Mouse (Mus musculus) myocyte (in vitro differentiated cells): Measurements from ENCODE around the gene Stk39. TPM values are rescaled to one million over a fixed set of nuclear protein-coding genes. Genes with fewer than 3 reads are reported as not detected.

Experiments used
- H3K27me3 ChIP-seq: one replicate; pipeline ENCODE4 v1.6.1; 2011; ENCODE audit not compliant: control insufficient read depth, insufficient read depth, insufficient read length
- H3K36me3 ChIP-seq: one replicate; pipeline ENCODE4 v1.6.1; 2011; ENCODE audit not compliant: control insufficient read depth, insufficient read depth
- H3K4me2 ChIP-seq: one replicate; pipeline ENCODE4 v1.6.1; 2011; ENCODE audit warnings: low read depth, control low read depth
- H3K4me3 ChIP-seq: one replicate; pipeline ENCODE4 v1.5.1; 2011; ENCODE audit warnings: mild to moderate bottlenecking, control low read depth, moderate library complexity
- H3K79me2 ChIP-seq: one replicate; pipeline ENCODE4 v1.6.1; 2011; ENCODE audit not compliant: control insufficient read depth, insufficient read depth
- H3ac ChIP-seq: one replicate; pipeline ENCODE4 v1.6.1; 2011; ENCODE audit not compliant: control insufficient read depth, insufficient read length
- CEBPB ChIP-seq: IDR thresholded peaks from 2 replicates; pipeline ENCODE4 v1.6.1; 2011; ENCODE audit warnings: mild to moderate bottlenecking, moderate library complexity; ENCODE audit not compliant: poor library complexity, insufficient read depth, severe bottlenecking
- E2F4 ChIP-seq: IDR thresholded peaks from one replicate; pipeline ENCODE4 v1.6.1; 2011; ENCODE audit warnings: mild to moderate bottlenecking, control low read depth, moderate library complexity; ENCODE audit not compliant: insufficient read depth
- MAX ChIP-seq: IDR thresholded peaks from one replicate; pipeline ENCODE4 v1.6.1; 2011; ENCODE audit warnings: low read depth, mild to moderate bottlenecking, control low read depth
- MYOD1 ChIP-seq, 3 experiments: IDR thresholded peaks; one replicate each; pipeline ENCODE4 v1.6.1; 2011; ENCODE audit warnings: control low read depth in 2 of 3, low read depth in 2 of 3, mild to moderate bottlenecking in 2 of 3, moderate library complexity in 1 of 3; ENCODE audit not compliant: insufficient read length in 2 of 3, control insufficient read depth in 1 of 3
- MYOG ChIP-seq, 3 experiments: IDR thresholded peaks; one replicate each; pipeline ENCODE4 v1.6.1; 2011; ENCODE audit warnings: control low read depth in 2 of 3, low read depth in 2 of 3, mild to moderate bottlenecking in 2 of 3; ENCODE audit not compliant: insufficient read length in 2 of 3, control insufficient read depth in 1 of 3, insufficient read depth in 1 of 3
- POLR2A ChIP-seq: IDR thresholded peaks from one replicate; pipeline ENCODE4 v1.6.1; 2011; ENCODE audit warnings: low read depth, mild to moderate bottlenecking, control low read depth, moderate library complexity; ENCODE audit not compliant: insufficient read length
- POLR2AphosphoS2 ChIP-seq: IDR thresholded peaks from one replicate; pipeline ENCODE4 v1.6.1; 2011; ENCODE audit warnings: low read depth, control low read depth; ENCODE audit not compliant: insufficient read length
- REST ChIP-seq: IDR thresholded peaks from one replicate; pipeline ENCODE4 v1.6.1; 2011; ENCODE audit warnings: mild to moderate bottlenecking, control low read depth, moderate library complexity; ENCODE audit not compliant: insufficient read depth, insufficient read length
- SRF ChIP-seq: IDR thresholded peaks from one replicate; pipeline ENCODE4 v1.6.1; 2011; ENCODE audit warnings: low read depth; ENCODE audit not compliant: control insufficient read depth, insufficient read length
- TCF12 ChIP-seq: IDR thresholded peaks from one replicate; pipeline ENCODE4 v1.6.1; 2011; ENCODE audit warnings: mild to moderate bottlenecking, control low read depth; ENCODE audit not compliant: poor library complexity, insufficient read depth, severe bottlenecking
- TCF3 ChIP-seq: IDR thresholded peaks from one replicate; pipeline ENCODE4 v1.6.1; 2011; ENCODE audit warnings: low read depth, control low read depth; ENCODE audit not compliant: insufficient read length
- USF1 ChIP-seq: IDR thresholded peaks from one replicate; pipeline ENCODE4 v1.6.1; 2011; ENCODE audit warnings: low read depth, mild to moderate bottlenecking, control low read depth, moderate library complexity
- polyA plus RNA-seq: library from polyadenylated mRNA; unstranded; fragments of >200 nt; fragmentation: generic; extraction: Trizol; gene quantifications from one replicate; pipeline ENCODE4 v1.2.1, GENCODE M21; 2012; ENCODE audit warnings: missing spikeins

Gene Stk39
- polyA plus RNA-seq, 1 experiment = 4.7 TPM

- no peaks in the 10 kb centered on the region for H3K36me3 ChIP-seq
- no peak overlapping the region for H3K4me2 ChIP-seq
- no peaks in the 10 kb centered on the region for H3K79me2 ChIP-seq
- no peaks in the 10 kb centered on the region for H3K27me3 ChIP-seq
- H3ac ChIP-seq = no peak overlapping the region
- H3K4me3 ChIP-seq = no peak overlapping the region
- TF ChIP-seq MYOG (IDR thresholded peaks at IDR 0.05; ENCODE audit: control insufficient read depth in 1 of 3, insufficient read depth in 1 of 3, insufficient read length in 2 of 3, low read depth in 2 of 3) (no peak), TCF3 (no peak), USF1 (no peak), E2F4 (no peak), POLR2A (no peak)
Measured at GRCm38 (mm10) chr2:68361701-68362100, 110.4 kb downstream of the Stk39 start.

DNA sequence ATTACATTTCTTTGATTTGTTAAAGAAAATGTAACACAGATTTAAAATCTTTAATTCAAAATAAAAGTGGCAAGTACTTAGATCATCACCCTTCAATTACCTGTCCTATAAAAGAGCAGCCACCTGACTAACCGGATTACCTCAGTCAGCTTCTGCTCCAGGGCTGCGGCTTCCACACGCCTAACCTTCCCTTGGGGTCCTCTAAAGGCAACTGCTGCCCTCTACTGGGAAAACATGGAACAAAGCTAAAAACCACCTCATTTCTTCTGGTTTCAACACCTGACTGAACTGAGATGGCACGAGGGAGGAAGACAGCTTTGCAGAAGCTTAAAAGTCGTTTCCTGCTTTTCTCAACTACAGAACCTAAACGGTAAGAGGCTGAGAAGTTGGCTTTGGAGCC lies 121.4 kb downstream of the Stk39 start:
- no peaks in the 10 kb centered on the region for H3K79me2 ChIP-seq
- H3K36me3 ChIP-seq = no peaks in the 10 kb centered on the region
- no peak for TF ChIP-seq REST
- TF ChIP-seq TCF3 = no peak
- no peak for TF ChIP-seq POLR2AphosphoS2
- no peak for TF ChIP-seq E2F4
- no peak for TF ChIP-seq POLR2A
- no peak for TF ChIP-seq USF1
- no peak for TF ChIP-seq MAX
- no peak for TF ChIP-seq TCF12
- no peak for TF ChIP-seq MYOG (IDR thresholded peaks at IDR 0.05; ENCODE audit: control insufficient read depth in 1 of 3, insufficient read depth in 1 of 3, insufficient read length in 2 of 3, low read depth in 2 of 3)
- TF ChIP-seq SRF = no peak
- TF ChIP-seq CEBPB = no peak
- no peak for TF ChIP-seq MYOD1 (IDR thresholded peaks at IDR 0.05; ENCODE audit: control insufficient read depth in 1 of 3, insufficient read length in 2 of 3, low read depth in 2 of 3)
- H3K4me3 ChIP-seq = no peak overlapping the region
- H3ac ChIP-seq = no peak overlapping the region
- H3K27me3 ChIP-seq = no peaks in the 10 kb centered on the region
- H3K4me2 ChIP-seq = no peak overlapping the region

- Histone ChIP-seq H3K4me2 (no peak overlapping the region), H3K79me2 (no peaks in the 10 kb centered on the region), H3K4me3 (no peak overlapping the region), H3ac (no peak overlapping the region), H3K27me3 (no peaks in the 10 kb centered on the region), H3K36me3 (no peaks in the 10 kb centered on the region)
- no peak for TF ChIP-seq REST
- no peak for TF ChIP-seq CEBPB
- TF ChIP-seq MYOD1 (IDR thresholded peaks at IDR 0.05; ENCODE audit: control insufficient read depth in 1 of 3, insufficient read length in 2 of 3, low read depth in 2 of 3) = no peak
- no peak for TF ChIP-seq E2F4
- TF ChIP-seq POLR2A = no peak
- no peak for TF ChIP-seq MYOG (IDR thresholded peaks at IDR 0.05; ENCODE audit: control insufficient read depth in 1 of 3, insufficient read depth in 1 of 3, insufficient read length in 2 of 3, low read depth in 2 of 3)
- TF ChIP-seq SRF = no peak
Measured at GRCm38 (mm10) chr2:68349593-68350383, 122.3 kb downstream of the Stk39 start.

DNA sequence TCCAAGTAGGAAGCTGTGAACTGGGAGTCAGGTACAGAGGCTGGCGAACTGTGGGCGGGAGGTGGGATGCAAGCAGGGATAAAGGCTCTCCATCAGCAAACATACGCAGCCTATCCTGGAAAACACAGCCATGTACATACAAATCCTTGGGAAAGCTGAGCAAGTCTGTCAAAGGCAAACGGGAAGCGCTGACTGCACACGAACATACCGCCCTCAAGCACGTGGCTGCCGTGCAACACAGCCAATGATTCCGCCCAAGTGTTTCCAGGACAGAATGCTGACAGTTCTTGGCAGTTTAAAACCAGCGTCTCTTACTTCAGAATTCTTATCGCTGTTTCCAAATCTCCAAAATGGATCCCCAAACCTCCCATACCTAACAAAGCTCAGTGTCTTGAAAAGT lies 123.1 kb downstream of the Stk39 start:
- no peak for TF ChIP-seq REST
- no peak for TF ChIP-seq MYOG (IDR thresholded peaks at IDR 0.05; ENCODE audit: control insufficient read depth in 1 of 3, insufficient read depth in 1 of 3, insufficient read length in 2 of 3, low read depth in 2 of 3)
- no peak for TF ChIP-seq CEBPB
- no peak for TF ChIP-seq SRF
- TF ChIP-seq POLR2A = no peak
- TF ChIP-seq TCF12 = no peak
- TF ChIP-seq TCF3 = no peak
- no peak for TF ChIP-seq POLR2AphosphoS2
- TF ChIP-seq MAX = no peak
- no peak for TF ChIP-seq MYOD1 (IDR thresholded peaks at IDR 0.05; ENCODE audit: control insufficient read depth in 1 of 3, insufficient read length in 2 of 3, low read depth in 2 of 3)
- no peak for TF ChIP-seq USF1
- TF ChIP-seq E2F4 = no peak
- Histone ChIP-seq H3K4me2 (no peak overlapping the region), H3K4me3 (no peak overlapping the region), H3K79me2 (no peaks in the 10 kb centered on the region), H3ac (no peak overlapping the region), H3K27me3 (no peaks in the 10 kb centered on the region), H3K36me3 (no peaks in the 10 kb centered on the region)
